Mouse (Mus musculus): ENCODE measurements around the gene Ccnf.

- no peak for TF ChIP-seq POLR2A (IDR thresholded peaks at IDR 0.05; ENCODE audit: insufficient read depth, low read depth, low read length)
- TF ChIP-seq CTCF (IDR thresholded peaks at IDR 0.05; ENCODE audit: insufficient read depth, low read depth, low read length): no peak
Observed at GRCm38 (mm10) chr17:24248641-24249040, 2.6 kb downstream of the Ccnf start.
